ENCODE assay signal across 10 mouse cellular contexts in the genomic region with DNA sequence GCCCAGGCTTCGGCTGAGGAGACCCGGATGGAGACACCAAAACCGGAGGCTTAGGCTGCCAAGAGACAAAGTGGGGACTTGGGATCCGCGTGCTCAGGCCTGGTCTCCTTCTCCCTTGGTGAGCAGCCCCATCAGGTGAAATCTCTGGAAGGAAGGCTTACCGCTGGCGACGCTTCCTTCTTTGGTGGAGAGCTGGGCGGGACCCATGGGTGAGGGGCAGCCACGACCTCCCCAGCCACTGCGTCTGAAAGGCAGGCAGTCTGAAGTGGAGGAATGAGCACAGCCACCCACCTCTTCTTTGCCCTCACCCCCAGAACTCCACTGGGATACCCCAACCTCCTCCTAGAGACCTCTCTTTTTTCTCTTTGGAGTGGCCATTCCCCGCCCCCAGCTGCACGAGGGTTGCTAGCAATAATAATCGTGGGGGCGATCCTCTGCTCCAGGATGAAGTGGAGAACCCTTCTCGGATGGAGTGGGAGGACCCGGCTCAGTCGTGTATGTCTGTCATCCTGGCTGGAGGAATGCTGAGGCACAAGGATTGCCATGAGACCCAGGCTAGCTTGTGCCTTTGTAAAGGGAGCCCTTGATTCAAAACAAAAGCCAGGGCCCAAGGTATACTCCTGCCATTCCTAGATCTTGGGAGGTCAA. TPM values are rescaled to one million over a fixed set of nuclear protein-coding genes. Genes with fewer than 3 reads are reported as not detected.
A peak's percentile ranks its signal among the peaks of the same experiment; 100 is the strongest.
DNase-seq lines count a peak whose midpoint lies in the region; ATAC-seq and TF ChIP-seq lines count a peak whose summit lies in the region.
"Had no signal": no experiment of that assay in that cellular context is flagged by ENCODE, and none has a peak within 500 bp of the region (broad histone marks: within the 10 kb centered on the region; RNA-seq: fewer than 3 reads in every experiment).

No protein-coding gene starts in this region.

- H3K4me1 ChIP-seq in heart, embryonic 15.5 days (replicated peaks) = peaks cover 63% of the 10 kb centered on the region
- peaks cover 3% of the 10 kb centered on the region for H3K4me1 ChIP-seq in ES-Bruce4 (ENCODE audit: control insufficient read depth, insufficient read depth, low read length)
- H3K4me1 ChIP-seq in embryonic facial prominence, embryonic 13.5 days = peaks cover 42% of the 10 kb centered on the region
- H3K4me1 ChIP-seq in limb, embryonic 14.5 days (ENCODE audit: control insufficient read depth, insufficient read depth, low read length) = peaks cover 34% of the 10 kb centered on the region

- H3K27ac ChIP-seq in heart, embryonic 15.5 days = peak overlapping the region; percentile 19; the same call in 1 of the 2 replicates
- no peak overlapping the region for H3K27ac ChIP-seq in ES-Bruce4 (ENCODE audit: insufficient read depth, low read length)
- no peak overlapping the region for H3K27ac ChIP-seq in embryonic facial prominence, embryonic 13.5 days
- H3K27ac ChIP-seq in limb, embryonic 14.5 days (replicated peaks; ENCODE audit: low read depth, low read length) = no peak overlapping the region
- H3K27ac ChIP-seq: macrophage had no signal

- no peak for TF ChIP-seq POLR2A in ES-Bruce4 (IDR thresholded peaks at IDR 0.05; ENCODE audit: insufficient read depth, low read length)
- no peak for TF ChIP-seq POLR2A in limb, embryonic 14.5 days (IDR thresholded peaks at IDR 0.05; ENCODE audit: borderline replicate concordance, extremely low read depth, insufficient read depth, insufficient read length)

- H3K4me2 ChIP-seq in heart, embryonic 15.5 days = peak overlapping the region; percentile 93
- H3K4me2 ChIP-seq in embryonic facial prominence, embryonic 13.5 days = peak overlapping the region; percentile 39
- peak overlapping the region; percentile 35 for H3K4me2 ChIP-seq in limb, embryonic 14.5 days (replicated peaks; ENCODE audit: low read depth, low read length, severe bottlenecking)

- peaks cover 5% of the 10 kb centered on the region; the same call in 1 of the 2 replicates for H3K27me3 ChIP-seq in heart, embryonic 15.5 days
- no peaks in the 10 kb centered on the region for H3K27me3 ChIP-seq in ES-Bruce4 (ENCODE audit: control insufficient read depth, insufficient read depth, low read length, poor library complexity, severe bottlenecking)
- H3K27me3 ChIP-seq in embryonic facial prominence, embryonic 13.5 days = peaks cover 46% of the 10 kb centered on the region
- H3K27me3 ChIP-seq in limb, embryonic 14.5 days (ENCODE audit: control insufficient read depth, insufficient read depth, low read length) = peaks cover 29% of the 10 kb centered on the region

- no peak for TF ChIP-seq EP300 in ES-Bruce4 (IDR thresholded peaks at IDR 0.05; ENCODE audit: insufficient read depth, low read depth, low read length)

- H3K36me3 ChIP-seq in heart, embryonic 15.5 days = peaks cover 5% of the 10 kb centered on the region
- H3K36me3 ChIP-seq in ES-Bruce4 (ENCODE audit: control insufficient read depth, insufficient read depth, low read length, poor library complexity, severe bottlenecking) = no peaks in the 10 kb centered on the region
- peaks cover 14% of the 10 kb centered on the region for H3K36me3 ChIP-seq in embryonic facial prominence, embryonic 13.5 days
- peaks cover 12% of the 10 kb centered on the region for H3K36me3 ChIP-seq in limb, embryonic 14.5 days (ENCODE audit: control insufficient read depth, insufficient read depth, low read length)

- H3K9me3 ChIP-seq in heart, embryonic 15.5 days (replicated peaks) = no peaks in the 10 kb centered on the region
- no peaks in the 10 kb centered on the region for H3K9me3 ChIP-seq in ES-Bruce4 (replicated peaks; ENCODE audit: control insufficient read depth, insufficient read depth, low read length, poor library complexity, severe bottlenecking)
- H3K9me3 ChIP-seq in embryonic facial prominence, embryonic 13.5 days = no peaks in the 10 kb centered on the region
- H3K9me3 ChIP-seq in limb, embryonic 14.5 days (ENCODE audit: control insufficient read depth, low read length) = no peaks in the 10 kb centered on the region

- H3K9ac ChIP-seq in heart, embryonic 15.5 days = peak overlapping the region; percentile 53
- peak overlapping the region; percentile 60 for H3K9ac ChIP-seq in ES-Bruce4 (ENCODE audit: low read depth, poor library complexity, severe bottlenecking)
- H3K9ac ChIP-seq in embryonic facial prominence, embryonic 13.5 days = peak overlapping the region; percentile 54
- no peak overlapping the region for H3K9ac ChIP-seq in limb, embryonic 14.5 days (ENCODE audit: low read depth, low read length, severe bottlenecking)

- no peak for DNase-seq in heart, postnatal 4 days
- DNase-seq in limb, embryonic 14.5 days (ENCODE audit: low spot score) = no peak
- DNase-seq in spleen, adult 18-20 months = no peak
- no peak for DNase-seq in spleen, postnatal 36 days (ENCODE audit: low spot score in 2 of 2)
- DNase-seq in layer of hippocampus, postnatal 25 days (ENCODE audit: extremely low spot score in 1 of 2, low spot score in 1 of 2) = no peak

- TF ChIP-seq CTCF in ES-Bruce4 (IDR thresholded peaks at IDR 0.05; ENCODE audit: low read depth, low read length) = no peak

- WGBS in heart, embryonic 15.5 days = 9% methylated on average over 18 of the region's 18 CpGs
- 6% methylated on average over 18 of the region's 18 CpGs for WGBS in embryonic facial prominence, embryonic 13.5 days
- 8% methylated on average over 18 of the region's 18 CpGs for WGBS in limb, embryonic 14.5 days

- peak overlapping the region; percentile 32 for H3K4me3 ChIP-seq in heart, embryonic 15.5 days
- peak overlapping the region; percentile 5 for H3K4me3 ChIP-seq in ES-Bruce4 (ENCODE audit: low read depth, low read length)
- H3K4me3 ChIP-seq in embryonic facial prominence, embryonic 13.5 days = peak overlapping the region; percentile 51
- peak overlapping the region; percentile 9 for H3K4me3 ChIP-seq in limb, embryonic 14.5 days (replicated peaks; ENCODE audit: low read length)
- H3K4me3 ChIP-seq: erythroblast, embryonic 14.5 days had no signal

- ATAC-seq in heart, embryonic 15.5 days (replicated peaks; ENCODE audit: insufficient number of reproducible peaks, insufficient read depth, low FRiP score, low read depth) = no peak
- ATAC-seq in embryonic facial prominence, embryonic 13.5 days (ENCODE audit: insufficient number of reproducible peaks, insufficient read depth, low FRiP score, low TSS enrichment, low read depth) = no peak
- no peak for ATAC-seq in limb, embryonic 14.5 days (ENCODE audit: low FRiP score, low read depth)

RNA-seq across cellular contexts. Expression of gene Amh, which starts 4.1 kb away (rescaled TPM):
- 0.16 and 0.19 TPM in 2 replicates for polyA plus RNA-seq in heart, embryonic 15.5 days (2015; fragmentation: Nextera tagmentation; extraction: Ambion mirVana)
- 1 to 10 TPM in 1 of 2 experiments, under 1 TPM in 1; 0.61 to 1.0 TPM for total RNA-seq in heart, postnatal 4 days (2021)
- 0.40 TPM in 1 of 2 replicates, not detected in the other for polyA plus RNA-seq in ES-Bruce4 (2011; ENCODE audit: insufficient read depth, insufficient read length, low read depth, missing spikeins)
- polyA plus RNA-seq in embryonic facial prominence, embryonic 13.5 days (2015; fragmentation: Nextera tagmentation; extraction: Ambion mirVana) = not detected in 2 replicates
- 1.0 and 1.9 TPM in 2 replicates for polyA plus RNA-seq in limb, embryonic 14.5 days (2012; rRNA removed)
- polyA plus RNA-seq in limb, embryonic 14.5 days (2014; fragmentation: Nextera tagmentation; extraction: Ambion mirVana) = 0.11 TPM in 1 of 2 replicates, not detected in the other
- 1 to 10 TPM; 2.3 to 3.2 TPM for total RNA-seq in layer of hippocampus, postnatal 25 days (2021)
- polyA plus RNA-seq: macrophage had no signal

RNA-seq across cellular contexts. Expression of gene Jsrp1, which starts 4.2 kb away (rescaled TPM):
- polyA plus RNA-seq in heart, embryonic 15.5 days (2015; fragmentation: Nextera tagmentation; extraction: Ambion mirVana) = 4.0 and 5.1 TPM in 2 replicates
- total RNA-seq in heart, postnatal 4 days (2021) = 1 to 10 TPM in 1 of 2 experiments, under 1 TPM in 1; 0.62 to 1.6 TPM
- polyA plus RNA-seq in ES-Bruce4 (2011; ENCODE audit: insufficient read depth, insufficient read length, low read depth, missing spikeins) = 0.85 TPM in 1 of 2 replicates, not detected in the other
- polyA plus RNA-seq in embryonic facial prominence, embryonic 13.5 days (2015; fragmentation: Nextera tagmentation; extraction: Ambion mirVana) = 0.76 and 2.2 TPM in 2 replicates
- polyA plus RNA-seq in limb, embryonic 14.5 days (2012; rRNA removed) = 8.5 and 12.1 TPM in 2 replicates
- 5.1 and 6.1 TPM in 2 replicates for polyA plus RNA-seq in limb, embryonic 14.5 days (2014; fragmentation: Nextera tagmentation; extraction: Ambion mirVana)
- 1 to 10 TPM; 2.5 to 3.5 TPM for total RNA-seq in layer of hippocampus, postnatal 25 days (2021)
- polyA plus RNA-seq: erythroblast, embryonic 14.5 days; macrophage had no signal

RNA-seq across cellular contexts. Expression of gene Plekhj1, which starts 10.7 kb away (rescaled TPM):
- polyA plus RNA-seq in heart, embryonic 15.5 days (2015; fragmentation: Nextera tagmentation; extraction: Ambion mirVana) = 65.2 and 83.1 TPM in 2 replicates
- total RNA-seq in heart, postnatal 4 days (2021) = 10 to 100 TPM; 36.2 to 37.1 TPM
- polyA plus RNA-seq in ES-Bruce4 (2011; ENCODE audit: insufficient read depth, insufficient read length, low read depth, missing spikeins) = 73.5 and 81.6 TPM in 2 replicates
- polyA plus RNA-seq in embryonic facial prominence, embryonic 13.5 days (2015; fragmentation: Nextera tagmentation; extraction: Ambion mirVana) = 118 and 125 TPM in 2 replicates
- 109 and 110 TPM in 2 replicates for polyA plus RNA-seq in limb, embryonic 14.5 days (2012; rRNA removed)
- polyA plus RNA-seq in limb, embryonic 14.5 days (2014; fragmentation: Nextera tagmentation; extraction: Ambion mirVana) = 119 and 121 TPM in 2 replicates
- total RNA-seq in layer of hippocampus, postnatal 25 days (2021) = 10 to 100 TPM; 63.6 to 71.6 TPM

RNA-seq across cellular contexts. Expression of gene Sf3a2, which starts 11.1 kb away (rescaled TPM):
- polyA plus RNA-seq in heart, embryonic 15.5 days (2015; fragmentation: Nextera tagmentation; extraction: Ambion mirVana) = 38.3 and 48.3 TPM in 2 replicates
- 10 to 100 TPM; 46.0 to 51.7 TPM for total RNA-seq in heart, postnatal 4 days (2021)
- 90.1 and 100 TPM in 2 replicates for polyA plus RNA-seq in ES-Bruce4 (2011; ENCODE audit: insufficient read depth, insufficient read length, low read depth, missing spikeins)
- polyA plus RNA-seq in embryonic facial prominence, embryonic 13.5 days (2015; fragmentation: Nextera tagmentation; extraction: Ambion mirVana) = 75.6 and 78.9 TPM in 2 replicates
- polyA plus RNA-seq in limb, embryonic 14.5 days (2012; rRNA removed) = 78.0 and 102 TPM in 2 replicates
- 80.6 and 87.6 TPM in 2 replicates for polyA plus RNA-seq in limb, embryonic 14.5 days (2014; fragmentation: Nextera tagmentation; extraction: Ambion mirVana)
- 10 to 100 TPM; 46.2 to 52.0 TPM for total RNA-seq in layer of hippocampus, postnatal 25 days (2021)

RNA-seq across cellular contexts. Expression of gene Oaz1, which starts 17.3 kb away (rescaled TPM):
- 1,772 and 2,077 TPM in 2 replicates for polyA plus RNA-seq in heart, embryonic 15.5 days (2015; fragmentation: Nextera tagmentation; extraction: Ambion mirVana)
- 1,000 to 10,000 TPM; 1,002 to 1,049 TPM for total RNA-seq in heart, postnatal 4 days (2021)
- polyA plus RNA-seq in ES-Bruce4 (2011; ENCODE audit: insufficient read depth, insufficient read length, low read depth, missing spikeins) = 471 and 498 TPM in 2 replicates
- polyA plus RNA-seq in embryonic facial prominence, embryonic 13.5 days (2015; fragmentation: Nextera tagmentation; extraction: Ambion mirVana) = 1,868 and 1,916 TPM in 2 replicates
- 882 and 1,248 TPM in 2 replicates for polyA plus RNA-seq in limb, embryonic 14.5 days (2012; rRNA removed)
- polyA plus RNA-seq in limb, embryonic 14.5 days (2014; fragmentation: Nextera tagmentation; extraction: Ambion mirVana) = 1,813 and 1,884 TPM in 2 replicates
- total RNA-seq in layer of hippocampus, postnatal 25 days (2021) = 100 to 1,000 TPM; 491 to 550 TPM

Comparison
In these comparisons a context has a peak if more than half of its experiments do, and no peak if none do; other contexts are left out.
1. H3K4me2 ChIP-seq: peak in every context shown above with its lines; median percentile 93 in heart, embryonic 15.5 days; 39 in embryonic facial prominence, embryonic 13.5 days; 35 in limb, embryonic 14.5 days.